Mouse (Mus musculus) intestine, embryonic 16.5 days (tissue): ENCODE data around the gene Calu. TPM values are rescaled to one million over a fixed set of nuclear protein-coding genes. Genes with fewer than 3 reads are reported as not detected.
"Not testable (repeated sequence)": the region's sequence is repeated elsewhere in the genome, so short reads cannot be mapped to it uniquely, and the experiment has no call there.

ENCODE experiments used
- ATAC-seq: fragments of 200-750 bp; cut with Nextera tagmentation; 2 replicates; pipeline ENCODE4 v1.8.0; 2017; ENCODE audit warnings: moderate TSS enrichment, moderate library complexity
- H3K27ac ChIP-seq: fragments of 300-500 bp; sonication (generic); 2 replicates; pipeline ENCODE4 v1.5.1; 2014; ENCODE audit warnings: mild to moderate bottlenecking, low read length
- H3K27me3 ChIP-seq: fragments of 300-500 bp; sonication (generic); replicated peaks from 2 replicates; pipeline ENCODE4 v1.6.1; 2014; ENCODE audit warnings: low read length, control low read depth, mixed read lengths; ENCODE audit not compliant: control insufficient read depth, insufficient read depth
- H3K36me3 ChIP-seq: fragments of 300-500 bp; sonication (generic); 2 replicates; pipeline ENCODE4 v1.6.1; 2014; ENCODE audit warnings: low read length, control low read depth; ENCODE audit not compliant: control insufficient read depth, insufficient read depth
- H3K4me1 ChIP-seq: fragments of 300-500 bp; sonication (generic); 2 replicates; pipeline ENCODE4 v1.6.1; 2014; ENCODE audit warnings: low read length, control low read depth, mixed read lengths; ENCODE audit not compliant: control insufficient read depth, insufficient read depth
- H3K4me2 ChIP-seq: fragments of 300-500 bp; sonication (generic); 2 replicates; pipeline ENCODE4 v1.6.1; 2014; ENCODE audit warnings: low read depth, low read length, control low read depth
- H3K4me3 ChIP-seq: fragments of 300-500 bp; sonication (generic); 2 replicates; pipeline ENCODE4 v1.5.1; 2014; ENCODE audit warnings: mild to moderate bottlenecking, low read length
- H3K9ac ChIP-seq: fragments of 300-500 bp; sonication (generic); 2 replicates; pipeline ENCODE4 v1.6.1; 2014; ENCODE audit warnings: low read depth, low read length
- H3K9me3 ChIP-seq: fragments of 300-500 bp; sonication (generic); 2 replicates; pipeline ENCODE4 v1.6.1; 2016; ENCODE audit warnings: low read length, control low read depth; ENCODE audit not compliant: control insufficient read depth
- whole genome bisulfite sequencing: fragments of 180-500 bp; shearing (Covaris S2); extraction: QIAGEN DNeasy Blood & Tissue Kit; methylation state at CpG from one replicate; pipeline ENCODE4 v1.1.7; 2014; 5-methylcytosine and 5-hydroxymethylcytosine counted together
- polyA plus RNA-seq: library from polyadenylated mRNA; unstranded; fragments of >200 nt; fragmentation: Nextera tagmentation; extraction: Ambion mirVana; gene quantifications from 2 replicates; pipeline ENCODE4 v1.2.1, GENCODE M21; 2015

The Calu gene
- polyA plus RNA-seq, 1 experiment from 2014 or later = 282 TPM

DNA sequence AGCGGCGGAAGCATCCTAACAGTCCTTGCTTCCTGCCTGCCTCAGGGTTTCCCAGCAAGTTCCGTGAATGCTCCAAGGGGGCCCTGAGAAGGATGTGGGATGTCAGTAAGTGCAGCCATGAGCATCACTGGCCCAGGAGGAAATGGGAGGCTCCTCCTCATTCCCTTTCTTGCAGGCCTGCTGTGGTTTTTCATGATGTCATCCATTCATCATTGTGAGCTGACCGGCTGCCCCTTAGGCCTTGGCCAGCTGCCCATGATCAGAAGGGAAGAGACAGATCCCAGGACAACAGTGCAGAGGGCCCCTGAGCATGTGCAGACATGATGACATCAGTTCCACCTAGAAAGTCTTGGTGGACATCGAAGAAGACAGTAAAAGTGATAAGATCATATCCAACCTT, 29.0 kb upstream of the Calu start, which contains the start of gene Fam71f1:
Fam71f1 (plus strand) TSS at position 262 of the 400 bp plus-strand sequence.
- Histone ChIP-seq H3K27ac (no peak within 1 kb of the TSS), H3K36me3 (no peaks in the 10 kb centered on the region), H3K4me3 (no peak within 1 kb of the TSS), H3K9ac (no peak within 1 kb of the TSS), H3K4me2 (no peak within 1 kb of the TSS), H3K4me1 (no peaks in the 10 kb centered on the region), H3K27me3 (no peaks in the 10 kb centered on the region), H3K9me3 (no peaks in the 10 kb centered on the region)
- WGBS = 50% methylated on average over 5 of the region's 5 CpGs
- ATAC-seq = peak; percentile 70; the same call in 1 of the 2 replicates

DNA sequence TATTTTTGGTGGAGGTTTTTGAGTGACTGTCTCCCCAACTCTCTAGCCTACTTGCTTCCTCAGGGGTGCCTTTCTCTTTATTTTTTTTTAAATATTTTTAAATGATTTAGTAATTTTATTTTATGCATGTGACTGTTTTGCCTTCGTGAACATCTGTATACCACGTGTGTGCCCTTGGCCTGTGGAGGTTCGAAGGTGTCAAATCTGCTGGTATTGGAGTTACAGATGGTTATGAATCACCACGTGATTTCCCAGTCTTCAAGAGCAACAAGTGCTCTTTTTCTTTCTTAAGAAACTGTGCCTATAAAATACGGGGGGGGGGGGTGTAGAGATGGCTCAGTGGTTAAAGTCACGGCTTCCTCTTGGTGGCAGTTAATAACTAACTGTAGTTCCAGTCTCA, 26.3 kb upstream of the Calu start:
- Histone ChIP-seq H3K4me3 (no peak overlapping the region), H3K9ac (no peak overlapping the region), H3K4me1 (no peaks in the 10 kb centered on the region), H3K4me2 (no peak overlapping the region), H3K27me3 (no peaks in the 10 kb centered on the region), H3K9me3 (no peaks in the 10 kb centered on the region), H3K27ac (no peak overlapping the region), H3K36me3 (no peaks in the 10 kb centered on the region)
- 83% methylated on average over 6 of the region's 6 CpGs for WGBS
- ATAC-seq = no peak

DNA sequence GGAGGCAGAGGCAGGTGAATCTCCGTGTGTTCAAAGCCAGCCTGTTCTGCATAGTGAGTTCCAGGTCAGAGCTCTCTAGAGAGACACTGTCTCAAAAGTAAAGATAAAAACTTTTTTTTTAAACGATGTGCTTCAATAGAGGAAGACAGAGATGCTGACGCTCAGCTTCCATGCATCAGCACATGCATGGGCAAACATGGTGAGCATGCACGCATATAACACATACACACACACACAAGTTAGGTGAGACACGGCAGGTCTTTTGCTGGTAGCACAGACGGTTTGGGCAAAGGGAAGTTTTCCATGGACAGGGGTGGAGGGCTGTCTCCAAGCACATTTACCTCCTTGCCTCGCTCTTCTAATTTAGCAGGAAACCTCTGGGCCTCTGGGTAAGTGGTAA, 25.7 kb upstream of the Calu start:
- no peak overlapping the region for H3K9ac ChIP-seq
- WGBS = 91% methylated on average over 7 of the region's 7 CpGs
- no peaks in the 10 kb centered on the region for H3K4me1 ChIP-seq
- no peaks in the 10 kb centered on the region for H3K27me3 ChIP-seq
- H3K9me3 ChIP-seq = no peaks in the 10 kb centered on the region
- no peak overlapping the region for H3K4me2 ChIP-seq
- no peak overlapping the region for H3K4me3 ChIP-seq
- H3K27ac ChIP-seq = no peak overlapping the region
- H3K36me3 ChIP-seq = no peaks in the 10 kb centered on the region
- ATAC-seq = no peak

GRCm38 (mm10) chr6:29322735-29323134, 25.1 kb upstream of the Calu start:
- no peaks in the 10 kb centered on the region for H3K4me1 ChIP-seq
- H3K4me2 ChIP-seq = no peak overlapping the region
- H3K9ac ChIP-seq = no peak overlapping the region
- H3K36me3 ChIP-seq = no peaks in the 10 kb centered on the region
- H3K4me3 ChIP-seq = no peak overlapping the region
- WGBS = 74% methylated on average over 4 of the region's 4 CpGs
- H3K27me3 ChIP-seq = no peaks in the 10 kb centered on the region
- H3K27ac ChIP-seq = no peak overlapping the region
- H3K9me3 ChIP-seq = no peaks in the 10 kb centered on the region
- ATAC-seq = no peak

- Histone ChIP-seq H3K4me2 (no peak overlapping the region), H3K4me3 (no peak overlapping the region), H3K9me3 (no peaks in the 10 kb centered on the region), H3K27me3 (no peaks in the 10 kb centered on the region), H3K27ac (no peak overlapping the region), H3K9ac (no peak overlapping the region), H3K4me1 (no peaks in the 10 kb centered on the region), H3K36me3 (no peaks in the 10 kb centered on the region)
- no peak for ATAC-seq
- WGBS = 83% methylated on average over 9 of the region's 9 CpGs
These were observed 20.9 kb upstream of the Calu start for GRCm38 (mm10) chr6:29326961-29327360.

DNA sequence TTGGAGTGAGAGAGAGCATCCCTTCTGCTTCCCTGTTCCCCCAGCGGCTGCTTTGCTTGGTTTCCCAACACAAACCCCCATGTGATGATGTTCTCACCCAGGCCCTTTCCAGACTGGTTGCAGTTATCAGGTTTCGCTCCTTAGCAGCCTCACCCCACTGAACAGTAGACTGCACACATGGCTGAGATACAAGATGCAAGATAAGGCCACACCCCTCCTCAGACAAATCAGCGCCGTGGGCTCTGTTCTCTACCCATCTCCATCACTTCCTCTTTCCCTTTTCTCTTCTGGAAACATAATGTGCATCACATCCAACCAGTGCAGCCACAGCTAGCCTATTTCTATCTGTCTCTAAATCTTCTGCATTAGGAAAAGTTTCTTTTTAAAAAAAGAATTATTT, 18.4 kb upstream of the Calu start:
- Histone ChIP-seq H3K4me2 (no peak overlapping the region), H3K9me3 (no peaks in the 10 kb centered on the region), H3K36me3 (no peaks in the 10 kb centered on the region), H3K4me3 (no peak overlapping the region), H3K9ac (no peak overlapping the region), H3K27me3 (no peaks in the 10 kb centered on the region), H3K4me1 (no peaks in the 10 kb centered on the region), H3K27ac (no peak overlapping the region)
- ATAC-seq = peak; percentile 74; the same call in 1 of the 2 replicates
- WGBS = 46% methylated on average over 4 of the region's 4 CpGs

DNA sequence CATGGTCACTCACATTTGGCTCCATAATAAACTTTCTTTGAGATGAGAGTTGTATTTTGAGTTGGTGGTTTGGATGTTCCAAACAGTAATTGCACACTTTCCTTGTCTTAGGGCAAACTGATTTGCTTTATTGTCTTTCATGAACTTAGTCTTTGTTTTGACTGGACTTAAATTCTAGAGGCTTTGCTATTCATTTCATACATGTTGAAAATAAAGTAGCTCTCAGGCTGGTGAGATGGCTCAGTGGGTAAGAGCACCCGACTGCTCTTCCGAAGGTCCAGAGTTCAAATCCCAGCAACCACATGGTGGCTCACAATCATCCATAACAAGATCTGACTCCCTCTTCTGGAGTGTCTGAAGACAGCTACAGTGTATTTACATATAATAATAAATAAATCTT, 1.4 kb upstream of the Calu start:
- H3K36me3 ChIP-seq, ATAC-seq, H3K4me2 ChIP-seq, H3K9me3 ChIP-seq, H3K9ac ChIP-seq, H3K27me3 ChIP-seq, H3K4me1 ChIP-seq, H3K27ac ChIP-seq, H3K4me3 ChIP-seq: not testable (repeated sequence)
- 89% methylated on average over 2 of the region's 2 CpGs for WGBS

GRCm38 (mm10) chr6:29347189-29347588, 680 bp upstream of the Calu start:
- H3K36me3 ChIP-seq = no peaks in the 10 kb centered on the region
- no peaks in the 10 kb centered on the region for H3K27me3 ChIP-seq
- peaks cover 5% of the 10 kb centered on the region; the same call in 1 of the 2 replicates for H3K4me1 ChIP-seq
- peak overlapping the region; percentile 94 for H3K4me3 ChIP-seq
- WGBS = 30% methylated on average over 7 of the region's 7 CpGs
- peak overlapping the region; percentile 95 for H3K9ac ChIP-seq
- no peaks in the 10 kb centered on the region for H3K9me3 ChIP-seq
- ATAC-seq = no peak
- peak overlapping the region; percentile 89 for H3K27ac ChIP-seq
- H3K4me2 ChIP-seq = peak overlapping the region; percentile 65

GRCm38 (mm10) chr6:29348371-29348724, 479 bp downstream of the Calu start:
- H3K9me3 ChIP-seq = no peaks in the 10 kb centered on the region
- H3K36me3 ChIP-seq = no peaks in the 10 kb centered on the region
- peaks cover 5% of the 10 kb centered on the region; the same call in 1 of the 2 replicates for H3K4me1 ChIP-seq
- 0% methylated on average over 15 of the region's 15 CpGs for WGBS
- H3K27ac ChIP-seq = peak overlapping the region; percentile 85
- H3K9ac ChIP-seq = peak overlapping the region; percentile 95
- peak; percentile 21 for ATAC-seq
- peak overlapping the region; percentile 67 for H3K4me2 ChIP-seq
- no peaks in the 10 kb centered on the region for H3K27me3 ChIP-seq
- H3K4me3 ChIP-seq = peak overlapping the region; percentile 94

DNA sequence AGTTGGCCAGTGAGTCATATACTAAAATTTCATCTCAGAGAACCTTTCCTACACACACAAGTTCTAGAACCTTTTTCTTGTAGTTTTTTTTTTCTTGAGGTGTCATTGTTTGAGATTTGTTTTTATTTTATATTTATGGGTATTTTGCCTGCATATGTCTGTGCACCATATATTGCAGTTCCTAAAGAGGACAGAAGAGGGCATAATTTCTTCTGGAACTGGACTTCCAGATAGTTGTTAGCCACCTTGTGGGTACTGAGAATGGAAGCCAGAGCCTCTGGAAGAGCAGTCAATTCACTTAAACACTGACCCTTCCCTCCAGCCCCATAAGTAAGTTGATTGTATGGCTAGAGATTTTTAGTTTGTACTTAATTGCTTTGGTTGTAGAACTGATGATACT, 3.7 kb downstream of the Calu start:
- no peak for ATAC-seq
- Histone ChIP-seq H3K4me1 (peaks cover 5% of the 10 kb centered on the region; the same call in 1 of the 2 replicates), H3K4me3 (no peak overlapping the region), H3K27me3 (no peaks in the 10 kb centered on the region), H3K27ac (no peak overlapping the region), H3K9ac (no peak overlapping the region), H3K4me2 (no peak overlapping the region), H3K9me3 (no peaks in the 10 kb centered on the region), H3K36me3 (no peaks in the 10 kb centered on the region)
